Mouse (Mus musculus): ENCODE measurements around the gene Akap1. TPM values are rescaled to one million over a fixed set of nuclear protein-coding genes. Genes with fewer than 3 reads are reported as not detected.

The Akap1 gene
- polyA plus RNA-seq, 1 experiment from 2014 or later, result 9.6 TPM

GRCm38 (mm10) chr11:88786816-88787215, 77.6 kb downstream of the Akap1 start:
- ATAC-seq (replicated peaks; ENCODE audit: insufficient number of reproducible peaks, low FRiP score, low TSS enrichment, low read depth), result no peak
- Histone ChIP-seq H3K4me1 (ENCODE audit: control insufficient read depth, insufficient read depth, low read length) (no peaks in the 10 kb centered on the region), H3K36me3 (replicated peaks; ENCODE audit: control insufficient read depth, insufficient read depth, low read depth, low read length) (no peaks in the 10 kb centered on the region), H3K9ac (replicated peaks; ENCODE audit: low read length) (no peak overlapping the region), H3K4me3 (ENCODE audit: low read depth, low read length) (no peak overlapping the region), H3K4me2 (ENCODE audit: low read depth, low read length) (no peak overlapping the region), H3K9me3 (replicated peaks; ENCODE audit: control insufficient read depth, low read length) (no peaks in the 10 kb centered on the region), H3K27ac (replicated peaks; ENCODE audit: low read depth, low read length) (no peak overlapping the region), H3K27me3 (ENCODE audit: control insufficient read depth, insufficient read depth, low read length) (no peaks in the 10 kb centered on the region)
- DNase-seq (ENCODE audit: low spot score), result no peak
- WGBS, result 85% methylated on average over 7 of the region's 7 CpGs

- Histone ChIP-seq H3K9me3 (replicated peaks; ENCODE audit: control insufficient read depth, low read length) (no peaks in the 10 kb centered on the region), H3K9ac (replicated peaks; ENCODE audit: low read length) (no peak overlapping the region), H3K27ac (replicated peaks; ENCODE audit: low read depth, low read length) (no peak overlapping the region), H3K27me3 (ENCODE audit: control insufficient read depth, insufficient read depth, low read length) (no peaks in the 10 kb centered on the region), H3K4me3 (ENCODE audit: low read depth, low read length) (no peak overlapping the region), H3K36me3 (replicated peaks; ENCODE audit: control insufficient read depth, insufficient read depth, low read depth, low read length) (no peaks in the 10 kb centered on the region), H3K4me2 (ENCODE audit: low read depth, low read length) (no peak overlapping the region), H3K4me1 (ENCODE audit: control insufficient read depth, insufficient read depth, low read length) (no peaks in the 10 kb centered on the region)
- ATAC-seq (replicated peaks; ENCODE audit: insufficient number of reproducible peaks, low FRiP score, low TSS enrichment, low read depth), result no peak
- 82% methylated on average over 4 of the region's 4 CpGs for WGBS
- no peak for DNase-seq (ENCODE audit: low spot score)
Observed at GRCm38 (mm10) chr11:88783525-88783924, 80.9 kb downstream of the Akap1 start.

GRCm38 (mm10) chr11:88782531-88782930, 81.9 kb downstream of the Akap1 start:
- Histone ChIP-seq H3K4me3 (ENCODE audit: low read depth, low read length) (no peak overlapping the region), H3K9ac (replicated peaks; ENCODE audit: low read length) (no peak overlapping the region), H3K36me3 (replicated peaks; ENCODE audit: control insufficient read depth, insufficient read depth, low read depth, low read length) (no peaks in the 10 kb centered on the region), H3K4me2 (ENCODE audit: low read depth, low read length) (no peak overlapping the region), H3K27ac (replicated peaks; ENCODE audit: low read depth, low read length) (no peak overlapping the region), H3K4me1 (ENCODE audit: control insufficient read depth, insufficient read depth, low read length) (no peaks in the 10 kb centered on the region), H3K27me3 (ENCODE audit: control insufficient read depth, insufficient read depth, low read length) (no peaks in the 10 kb centered on the region), H3K9me3 (replicated peaks; ENCODE audit: control insufficient read depth, low read length) (no peaks in the 10 kb centered on the region)
- 92% methylated on average over 5 of the region's 5 CpGs for WGBS
- DNase-seq (ENCODE audit: low spot score) (no peak), ATAC-seq (replicated peaks; ENCODE audit: insufficient number of reproducible peaks, low FRiP score, low TSS enrichment, low read depth) (no peak)

Other genes with a start within 250 kb of the Akap1 start
- 13.4 and 15.0 TPM in 2 replicates for gene Msi2, start 146.1 kb downstream of the Akap1 start, polyA plus RNA-seq (2014; fragmentation: Nextera tagmentation; extraction: Ambion mirVana)
- 81.7 and 84.3 TPM in 2 replicates for gene Scpep1, start 90.9 kb upstream of the Akap1 start, polyA plus RNA-seq (2014; fragmentation: Nextera tagmentation; extraction: Ambion mirVana)
- gene Elobl, start 102.3 kb upstream of the Akap1 start, polyA plus RNA-seq (2014; fragmentation: Nextera tagmentation; extraction: Ambion mirVana), result not detected in 2 replicates
- gene Coil, start 105.7 kb upstream of the Akap1 start, polyA plus RNA-seq (2014; fragmentation: Nextera tagmentation; extraction: Ambion mirVana), result 22.2 and 24.3 TPM in 2 replicates
- 2.6 and 2.9 TPM in 2 replicates for gene Trim25, start 134.8 kb upstream of the Akap1 start, polyA plus RNA-seq (2014; fragmentation: Nextera tagmentation; extraction: Ambion mirVana)
- 3.3 and 3.7 TPM in 2 replicates for gene Dgke, start 202.3 kb upstream of the Akap1 start, polyA plus RNA-seq (2014; fragmentation: Nextera tagmentation; extraction: Ambion mirVana)
- gene Gm525, start 209.3 kb upstream of the Akap1 start, polyA plus RNA-seq (2014; fragmentation: Nextera tagmentation; extraction: Ambion mirVana), result not detected in 2 replicates